Mouse (Mus musculus) megakaryocyte, embryonic 14.5 days (primary cell): ENCODE measurements around the gene Il21. TPM values are rescaled to one million over a fixed set of nuclear protein-coding genes. Genes with fewer than 3 reads are reported as not detected.

Experiments used
- H3K27me3 ChIP-seq: replicated peaks from 2 replicates; pipeline ENCODE3; 2012; ENCODE audit warnings: inconsistent platforms
- H3K36me3 ChIP-seq: replicated peaks from 2 replicates; pipeline ENCODE3; 2012; ENCODE audit warnings: low read length, inconsistent platforms, mixed read lengths
- H3K4me1 ChIP-seq: 2 replicates; pipeline ENCODE4 v1.6.1; 2012; ENCODE audit warnings: inconsistent platforms
- H3K4me3 ChIP-seq: replicated peaks from 2 replicates; pipeline ENCODE3; 2012; ENCODE audit warnings: moderate library complexity, mild to moderate bottlenecking, inconsistent platforms
- H3K9me3 ChIP-seq: 2 replicates; pipeline ENCODE4 v1.6.1; 2012; ENCODE audit warnings: inconsistent platforms
- FLI1 ChIP-seq: IDR thresholded peaks from 2 replicates; pipeline ENCODE4 v1.6.1; 2012; ENCODE audit warnings: low read length, inconsistent platforms, mixed read lengths
- GATA1 ChIP-seq: IDR thresholded peaks from 3 replicates; pipeline ENCODE4 v1.6.1; 2012; ENCODE audit warnings: mixed read lengths, low read length, inconsistent platforms, borderline replicate concordance
- polyA plus RNA-seq: library from polyadenylated mRNA; stranded (reverse); fragments of >175 nt; gene quantifications from 2 replicates; pipeline ENCODE4 v1.2.3, GENCODE M21; 2012; ENCODE audit warnings: low replicate concordance; ENCODE audit not compliant: insufficient read depth

The Il21 gene
- polyA plus RNA-seq, 1 experiment = not detected

DNA sequence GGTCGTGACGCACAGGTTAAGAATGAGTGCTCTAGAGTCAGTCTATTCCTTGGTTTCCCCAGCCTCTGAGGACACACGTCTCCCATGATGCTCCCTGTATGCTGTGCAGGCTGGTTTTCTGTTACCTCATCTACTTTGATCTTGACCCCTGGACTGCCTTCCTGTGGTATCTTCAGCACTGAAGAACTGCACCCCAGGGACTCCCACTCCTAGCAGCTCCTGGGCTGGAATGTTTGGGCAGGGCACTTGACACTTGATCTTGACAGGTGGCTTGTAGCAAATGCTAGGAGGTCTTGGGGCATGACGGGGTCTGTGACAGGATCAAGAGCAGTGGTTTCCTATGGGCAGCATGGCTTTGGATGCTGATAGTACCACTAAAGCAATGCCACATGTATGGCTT is 2.6 kb upstream of the Il21 start:
- Histone ChIP-seq H3K27me3 (peaks cover 2% of the 10 kb centered on the region), H3K4me3 (no peak overlapping the region), H3K4me1 (no peaks in the 10 kb centered on the region), H3K36me3 (no peaks in the 10 kb centered on the region), H3K9me3 (no peaks in the 10 kb centered on the region)
- no peak for TF ChIP-seq FLI1
- no peak for TF ChIP-seq GATA1

DNA sequence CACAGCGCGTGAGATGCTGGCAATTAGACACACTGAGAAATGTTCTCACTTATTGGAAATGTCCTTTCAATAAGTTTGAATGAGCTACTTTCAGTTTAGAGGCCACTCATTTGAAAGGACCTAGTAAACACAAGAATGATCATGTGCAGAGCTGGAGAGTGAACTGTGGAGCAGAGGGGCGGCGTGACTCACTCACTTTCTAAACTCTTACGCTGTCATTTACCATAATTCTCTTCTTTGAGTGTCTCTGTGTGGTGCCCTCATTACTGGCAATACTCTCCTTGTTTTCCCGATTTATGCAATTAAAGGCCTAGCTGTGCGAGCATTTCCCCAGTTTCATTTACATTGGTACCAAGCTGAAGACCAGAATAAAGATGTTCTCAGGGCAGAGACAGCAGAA is 1.3 kb downstream of the Il21 start:
- H3K9me3 ChIP-seq = peaks cover 2% of the 10 kb centered on the region; the same call in 1 of the 2 replicates
- no peak overlapping the region for H3K4me3 ChIP-seq
- H3K27me3 ChIP-seq = peaks cover 12% of the 10 kb centered on the region
- TF ChIP-seq GATA1 = no peak
- no peak for TF ChIP-seq FLI1
- no peaks in the 10 kb centered on the region for H3K36me3 ChIP-seq
- no peaks in the 10 kb centered on the region for H3K4me1 ChIP-seq

DNA sequence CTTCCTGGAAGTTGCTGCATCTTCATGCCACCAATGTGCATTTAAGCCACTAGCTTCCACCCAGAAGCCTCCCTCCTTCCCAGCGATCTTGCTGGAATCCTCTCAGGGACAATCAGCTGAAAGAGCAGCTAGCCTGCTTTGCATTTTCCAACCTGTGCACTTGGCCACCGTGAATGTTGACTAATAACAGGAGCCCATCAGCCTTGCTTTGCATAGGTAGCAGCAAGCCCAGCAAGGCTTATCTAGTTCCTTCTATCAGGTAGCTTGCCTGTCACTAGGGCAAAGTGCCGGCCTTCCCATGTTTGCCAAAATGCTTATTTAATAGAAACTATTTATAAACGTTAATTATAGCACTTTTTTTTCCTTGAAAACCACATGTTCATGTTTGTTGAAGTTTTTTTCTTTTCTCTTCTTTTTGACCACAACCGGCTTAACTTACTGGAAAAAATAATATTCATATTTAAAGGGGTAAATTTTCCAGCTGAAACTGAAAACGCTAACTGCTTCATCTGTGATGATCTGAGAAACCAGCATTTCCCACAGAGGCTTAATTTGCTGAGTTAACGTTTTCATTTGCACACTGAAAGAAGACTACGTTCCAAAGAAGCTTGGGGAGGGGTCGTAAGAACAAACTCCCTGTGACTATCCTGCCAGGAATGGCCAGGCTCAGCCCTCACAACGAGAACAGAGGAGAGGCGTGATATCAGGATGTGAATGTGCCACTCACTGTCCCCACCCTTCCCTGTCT is 3.2 kb downstream of the Il21 start:
- TF ChIP-seq FLI1 (no peak), GATA1 (no peak)
- Histone ChIP-seq H3K36me3 (no peaks in the 10 kb centered on the region), H3K4me3 (no peak overlapping the region), H3K4me1 (no peaks in the 10 kb centered on the region), H3K9me3 (peaks cover 4% of the 10 kb centered on the region; the same call in 1 of the 2 replicates), H3K27me3 (peaks cover 12% of the 10 kb centered on the region)

DNA sequence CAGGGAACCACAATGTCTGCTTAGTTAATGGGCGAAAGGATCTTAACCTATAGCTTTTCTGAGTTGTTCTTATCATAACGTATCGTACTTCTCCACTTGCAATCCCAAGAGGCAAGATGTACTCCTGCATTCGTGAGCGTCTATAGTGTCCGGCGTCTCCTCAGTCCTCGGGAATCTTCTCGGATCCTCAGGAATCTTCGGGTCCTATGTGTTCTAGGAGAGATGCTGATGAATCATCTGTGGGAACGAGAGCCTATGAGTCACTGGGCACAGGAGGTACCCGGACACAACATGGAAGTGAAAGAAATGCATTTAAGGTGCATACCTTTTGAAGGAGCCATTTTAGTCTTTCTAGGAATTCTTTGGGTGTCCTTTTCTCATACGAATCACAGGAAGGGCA is 7.3 kb downstream of the Il21 start:
- Histone ChIP-seq H3K27me3 (peaks cover 19% of the 10 kb centered on the region), H3K4me1 (no peaks in the 10 kb centered on the region), H3K9me3 (peaks cover 4% of the 10 kb centered on the region; the same call in 1 of the 2 replicates), H3K36me3 (no peaks in the 10 kb centered on the region), H3K4me3 (no peak overlapping the region)
- TF ChIP-seq GATA1 (no peak), FLI1 (no peak)

DNA sequence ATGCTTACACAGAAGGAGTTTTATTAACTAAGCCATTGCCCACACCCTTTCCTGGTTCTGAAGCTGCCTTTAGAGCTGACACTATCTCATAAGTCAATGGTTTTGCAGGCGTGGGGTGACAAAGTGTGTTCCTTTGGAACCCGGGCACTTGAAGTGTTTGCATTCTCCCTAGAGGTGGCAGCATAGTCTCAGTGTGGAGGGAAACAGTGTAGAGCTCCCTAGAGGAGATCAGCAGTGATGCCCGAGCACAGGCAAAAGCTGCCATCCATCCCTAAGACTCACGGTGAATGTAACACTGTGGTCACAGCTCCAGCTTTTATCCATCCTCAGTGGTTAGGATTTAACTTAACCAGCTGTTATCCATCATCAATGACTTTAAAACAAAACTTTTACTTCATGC is 13.4 kb downstream of the Il21 start:
- peaks cover 22% of the 10 kb centered on the region for H3K27me3 ChIP-seq
- H3K36me3 ChIP-seq = no peaks in the 10 kb centered on the region
- H3K4me3 ChIP-seq = no peak overlapping the region
- peaks cover 14% of the 10 kb centered on the region; the same call in 1 of the 2 replicates for H3K4me1 ChIP-seq
- no peaks in the 10 kb centered on the region for H3K9me3 ChIP-seq
- TF ChIP-seq GATA1 (no peak), FLI1 (no peak)

DNA sequence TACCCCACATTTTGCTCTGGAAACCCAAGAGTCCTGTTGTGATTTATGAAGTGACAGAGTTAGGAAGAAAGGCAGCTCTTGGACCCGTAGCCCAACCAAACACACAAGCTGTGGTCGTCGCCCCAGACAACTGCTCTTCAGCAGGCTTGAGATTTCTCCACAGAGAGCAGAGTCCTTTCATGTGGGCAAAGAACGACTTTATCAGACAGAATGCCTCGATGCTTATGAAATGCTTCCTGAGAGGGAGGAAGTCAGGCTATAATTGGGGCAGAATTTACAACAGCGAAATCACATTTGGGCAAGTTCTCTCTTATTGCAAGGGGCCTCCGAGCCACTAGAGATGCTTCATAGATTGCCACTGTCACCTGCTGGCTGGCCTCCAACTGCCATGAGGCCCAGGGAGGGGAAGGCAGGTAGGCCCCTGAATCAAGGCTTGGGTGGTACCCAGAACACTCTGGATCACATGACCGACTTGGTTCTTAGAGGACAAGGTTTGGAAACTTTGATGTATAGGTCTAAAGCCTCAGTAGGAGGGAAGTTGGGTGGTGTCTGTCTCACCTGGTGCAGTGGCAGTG is 27.1 kb downstream of the Il21 start:
- Histone ChIP-seq H3K27me3 (peaks cover 19% of the 10 kb centered on the region), H3K4me3 (peak overlapping the region; percentile 25), H3K4me1 (peaks cover 45% of the 10 kb centered on the region), H3K36me3 (no peaks in the 10 kb centered on the region), H3K9me3 (no peaks in the 10 kb centered on the region)
- no peak for TF ChIP-seq GATA1
- no peak for TF ChIP-seq FLI1

DNA sequence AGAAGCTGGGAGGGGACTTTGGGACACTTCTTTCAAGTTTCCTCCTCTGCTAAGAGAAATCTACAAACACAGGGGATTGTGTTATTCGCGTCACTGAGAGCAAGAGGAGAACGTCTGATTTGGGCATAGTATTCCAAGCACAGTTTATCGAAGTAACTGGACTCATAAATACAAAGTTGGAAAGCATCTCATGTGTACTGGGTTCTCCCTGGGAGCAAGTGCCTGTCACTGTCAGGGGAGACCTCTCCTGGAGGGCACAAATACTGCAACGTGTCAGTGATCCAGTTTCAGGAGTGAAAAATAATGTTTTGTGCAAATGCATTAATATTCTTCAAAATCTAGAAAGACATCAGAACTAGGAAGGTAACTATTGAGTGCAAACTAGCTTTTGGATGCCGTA is 27.9 kb downstream of the Il21 start:
- Histone ChIP-seq H3K27me3 (peaks cover 13% of the 10 kb centered on the region), H3K36me3 (no peaks in the 10 kb centered on the region), H3K4me1 (peaks cover 50% of the 10 kb centered on the region), H3K4me3 (peak overlapping the region; percentile 91), H3K9me3 (no peaks in the 10 kb centered on the region)
- TF ChIP-seq GATA1 = no peak
- no peak for TF ChIP-seq FLI1

DNA sequence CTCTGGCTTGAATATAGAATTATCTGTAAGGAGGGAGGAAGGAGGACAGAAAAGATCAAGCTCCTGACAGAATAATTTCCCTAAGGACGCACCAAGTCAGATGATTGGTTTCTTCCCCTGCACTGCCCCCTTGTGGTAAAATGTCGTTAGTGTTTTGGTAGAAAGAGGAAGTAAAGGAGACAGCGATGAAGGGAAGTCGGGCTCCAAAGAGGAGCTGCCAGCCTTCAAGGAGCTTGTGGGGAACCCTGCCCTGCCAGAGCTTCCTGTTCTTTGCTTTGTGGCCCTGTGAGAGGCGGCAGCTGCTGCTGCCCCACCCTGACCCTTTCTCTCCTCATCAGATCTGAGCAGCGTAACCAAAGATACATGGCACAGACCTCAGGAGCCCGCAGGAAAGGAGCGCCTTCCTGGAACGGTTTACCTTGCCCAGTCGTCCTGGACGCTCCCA is 28.4 kb downstream of the Il21 start:
- Histone ChIP-seq H3K36me3 (no peaks in the 10 kb centered on the region), H3K4me3 (peak overlapping the region; percentile 91), H3K9me3 (no peaks in the 10 kb centered on the region), H3K4me1 (peaks cover 53% of the 10 kb centered on the region), H3K27me3 (peaks cover 13% of the 10 kb centered on the region)
- TF ChIP-seq GATA1 (no peak), FLI1 (no peak)

DNA sequence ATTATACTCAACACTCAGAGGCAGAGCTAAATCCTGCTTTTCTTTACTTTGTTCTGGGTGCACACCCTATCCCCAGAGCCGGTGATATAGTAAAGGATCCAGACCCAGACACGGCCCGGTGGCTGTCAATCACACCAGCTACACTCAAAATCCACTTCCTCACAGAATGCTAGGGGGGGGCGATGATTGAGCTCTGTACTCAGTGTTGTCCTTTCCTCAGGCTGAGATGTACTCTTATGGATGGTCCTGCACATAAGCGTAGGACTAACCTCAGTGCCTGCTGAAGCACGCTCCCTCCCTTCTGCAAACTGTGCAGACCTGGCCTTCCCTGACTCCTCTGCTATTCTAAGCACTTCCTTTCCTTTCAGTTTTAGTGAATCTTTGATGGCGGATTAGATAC is 29.6 kb downstream of the Il21 start:
- H3K36me3 ChIP-seq = no peaks in the 10 kb centered on the region

More for the DNA sequence above, 29.6 kb downstream of the Il21 start:
- Histone ChIP-seq H3K4me3 (no peak overlapping the region), H3K4me1 (peaks cover 55% of the 10 kb centered on the region), H3K9me3 (no peaks in the 10 kb centered on the region), H3K27me3 (peaks cover 6% of the 10 kb centered on the region)
- TF ChIP-seq GATA1 (no peak), FLI1 (no peak)
